ENCODE assay signal across 8 mouse cellular contexts in the genomic region with DNA sequence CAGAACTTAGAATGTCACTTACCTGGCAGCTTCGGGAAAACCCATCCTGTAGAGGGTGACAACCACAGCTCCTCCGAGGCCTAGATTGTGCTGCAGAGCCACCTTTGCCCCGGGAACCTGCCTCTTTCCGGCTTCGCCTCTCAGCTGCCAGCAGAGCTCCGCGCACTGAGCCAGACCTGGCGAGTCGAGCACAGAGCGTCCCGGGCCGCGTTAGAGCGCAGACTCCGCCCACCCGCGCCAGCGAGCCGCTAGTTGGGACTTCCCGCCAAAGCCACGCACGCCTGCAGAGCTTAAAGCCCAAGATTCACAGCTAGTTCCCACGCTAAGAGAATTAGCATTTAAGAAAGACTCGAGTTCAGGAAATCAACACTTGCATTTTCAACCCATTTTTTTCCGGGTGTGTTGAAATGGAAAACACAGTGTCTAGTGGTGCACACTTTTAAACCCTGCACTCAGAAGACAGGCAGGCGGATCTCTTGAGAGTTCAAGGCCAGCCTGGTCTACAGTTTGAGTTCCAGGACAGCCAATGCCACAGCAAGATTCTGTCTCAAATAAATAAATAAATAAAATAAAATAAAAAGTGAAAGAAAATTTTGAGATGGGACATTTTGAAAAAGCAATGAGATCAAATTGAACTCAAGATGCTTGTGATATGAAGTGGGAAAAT. TPM values are rescaled to one million over a fixed set of nuclear protein-coding genes. Genes with fewer than 3 reads are reported as not detected.
A peak's percentile ranks its signal among the peaks of the same experiment; 100 is the strongest.
DNase-seq lines count a peak whose midpoint lies in the region; ATAC-seq lines count a peak whose summit lies in the region.

No protein-coding gene starts in this region.

- peaks cover 17% of the 10 kb centered on the region for H3K36me3 ChIP-seq in heart, embryonic 14.5 days (ENCODE audit: control insufficient read depth, insufficient read depth, low read length)
- peaks cover 17% of the 10 kb centered on the region; the same call in 1 of the 2 replicates for H3K36me3 ChIP-seq in liver, embryonic 13.5 days
- H3K36me3 ChIP-seq in stomach, embryonic 16.5 days (ENCODE audit: control insufficient read depth, insufficient read depth, low read length), result no peaks in the 10 kb centered on the region

- no peaks in the 10 kb centered on the region for H3K9me3 ChIP-seq in heart, embryonic 14.5 days (ENCODE audit: control insufficient read depth, low read length)
- H3K9me3 ChIP-seq in liver, embryonic 13.5 days (replicated peaks), result no peaks in the 10 kb centered on the region
- H3K9me3 ChIP-seq in stomach, embryonic 16.5 days (replicated peaks; ENCODE audit: control insufficient read depth, low read length), result no peaks in the 10 kb centered on the region

- peak; percentile 99 for ATAC-seq in erythroid progenitor cell, adult 5-6 weeks (replicated peaks; ENCODE audit: low FRiP score, poor library complexity, severe bottlenecking)
- ATAC-seq in heart, embryonic 14.5 days (ENCODE audit: insufficient number of reproducible peaks, insufficient read depth, low FRiP score, low read depth), result peak; percentile 91
- peak; percentile 91 for ATAC-seq in liver, embryonic 13.5 days (ENCODE audit: low read depth)
- ATAC-seq in stomach, embryonic 16.5 days (ENCODE audit: insufficient read depth, low FRiP score), result peak; percentile 96

- H3K27ac ChIP-seq in heart, embryonic 14.5 days (replicated peaks in 1 of 2; ENCODE audit: control insufficient read depth in 1 of 2, insufficient read depth in 1 of 2, low read depth in 2 of 2, low read length in 2 of 2), result peak overlapping the region; percentile 15 to 61; a peak in 2 of 4 replicates
- H3K27ac ChIP-seq in liver, embryonic 13.5 days, result peak overlapping the region; percentile 66
- H3K27ac ChIP-seq in stomach, embryonic 16.5 days (ENCODE audit: low read length), result peak overlapping the region; percentile 15; the same call in 1 of the 2 replicates

- H3K4me1 ChIP-seq in heart, embryonic 14.5 days (ENCODE audit: control insufficient read depth in 2 of 2, insufficient read depth in 2 of 2, low read length in 2 of 2), result peaks cover 0 to 7% of the 10 kb centered on the region in 2 experiments; a peak in 1 of 4 replicates
- peaks cover 35% of the 10 kb centered on the region for H3K4me1 ChIP-seq in liver, embryonic 13.5 days (replicated peaks)
- peaks cover 7% of the 10 kb centered on the region for H3K4me1 ChIP-seq in stomach, embryonic 16.5 days (ENCODE audit: control insufficient read depth, insufficient read depth, low read length)

- H3K9ac ChIP-seq in heart, embryonic 14.5 days (ENCODE audit: low read length), result peak overlapping the region; percentile 80
- peak overlapping the region; percentile 78 for H3K9ac ChIP-seq in liver, embryonic 13.5 days
- H3K9ac ChIP-seq in stomach, embryonic 16.5 days (ENCODE audit: low read length), result peak overlapping the region; percentile 80

- H3K4me2 ChIP-seq in heart, embryonic 14.5 days (ENCODE audit: low read length), result peak overlapping the region; percentile 82
- H3K4me2 ChIP-seq in liver, embryonic 13.5 days, result peak overlapping the region; percentile 78
- H3K4me2 ChIP-seq in stomach, embryonic 16.5 days (ENCODE audit: low read depth, low read length), result peak overlapping the region; percentile 64

- H3K27me3 ChIP-seq in heart, embryonic 14.5 days (ENCODE audit: control insufficient read depth, insufficient read depth, low read length), result no peaks in the 10 kb centered on the region
- no peaks in the 10 kb centered on the region for H3K27me3 ChIP-seq in liver, embryonic 13.5 days
- no peaks in the 10 kb centered on the region for H3K27me3 ChIP-seq in stomach, embryonic 16.5 days (ENCODE audit: control insufficient read depth, insufficient read depth, low read length)

- WGBS in heart, embryonic 14.5 days, result 2% methylated on average over 26 of the region's 26 CpGs
- WGBS in liver, embryonic 13.5 days (ENCODE audit: insufficient replicate concordance), result 2% methylated on average over 26 of the region's 26 CpGs
- WGBS in stomach, embryonic 16.5 days, result 2% methylated on average over 26 of the region's 26 CpGs

- DNase-seq in CD4-positive helper T cell, adult 2 months (ENCODE audit: low read depth, low spot score), result peak; percentile 96
- DNase-seq in brain, embryonic 18.5 days (ENCODE audit: low read depth, low spot score), result peak; percentile 84
- peak; percentile 98 for DNase-seq in kidney, postnatal 14 days
- DNase-seq in liver, embryonic 13.5 days, result peak; percentile 93
- peak; percentile 95 for DNase-seq in neural tube, embryonic 10.5 days (ENCODE audit: extremely low spot score, low spot score)

- H3K4me3 ChIP-seq in heart, embryonic 14.5 days (ENCODE audit: control insufficient read depth in 1 of 2, insufficient read depth in 1 of 2, low read depth in 1 of 2, low read length in 2 of 2), result peak overlapping the region; percentile 58 to 69
- peak overlapping the region; percentile 67 for H3K4me3 ChIP-seq in liver, embryonic 13.5 days (replicated peaks)
- H3K4me3 ChIP-seq in stomach, embryonic 16.5 days (replicated peaks; ENCODE audit: low read length), result peak overlapping the region; percentile 63

RNA-seq across cellular contexts. Expression of a gene that starts 24.9 kb away (rescaled TPM):
- total RNA-seq in erythroid progenitor cell, adult 5-6 weeks (2015; ENCODE audit: low replicate concordance), result not detected in 2 replicates
- 0.13 TPM in 1 of 2 replicates, not detected in the other for total RNA-seq in erythroid progenitor cell, adult 5-6 weeks (2017; ENCODE audit: low replicate concordance)
- 0.42 and 0.80 TPM in 2 replicates for polyA plus RNA-seq in heart, embryonic 14.5 days (2014; fragmentation: Nextera tagmentation; extraction: Ambion mirVana)
- 0.28 TPM in 1 of 2 replicates, not detected in the other for polyA plus RNA-seq in liver, embryonic 13.5 days (2015; fragmentation: Nextera tagmentation; extraction: Ambion mirVana)
- 1.2 and 2.4 TPM in 2 replicates for polyA plus RNA-seq in stomach, embryonic 16.5 days (2015; fragmentation: Nextera tagmentation; extraction: Ambion mirVana)

Comparison
In these comparisons a context has a peak if more than half of its experiments do, and no peak if none do; other contexts are left out.
1. Peak in every context shown above with its lines: DNase-seq, ATAC-seq, H3K4me3 ChIP-seq and H3K27ac ChIP-seq.
2. H3K27ac ChIP-seq: peak in every context shown above with its lines; median percentile 66 in liver, embryonic 13.5 days; 38 in heart, embryonic 14.5 days; 15 in stomach, embryonic 16.5 days.